Mouse (Mus musculus) C3H10T1/2 (cell line): Measurements from ENCODE around the gene Rps3a1. TPM values are rescaled to one million over a fixed set of nuclear protein-coding genes. Genes with fewer than 3 reads are reported as not detected.

Experiments used
- polyA plus RNA-seq, 2 experiments: library from polyadenylated mRNA; unstranded; fragments of >200 nt; fragmentation: generic; extraction: Trizol; gene quantifications; one replicate each; pipeline ENCODE4 v1.2.1; 2012; ENCODE audit warnings: missing spikeins in 2 of 2

Rps3a1 gene
- 100 to 1,000 TPM; 230 to 386 TPM for polyA plus RNA-seq

GRCm38 (mm10) chr3:86142263-86142933 is at the start of gene Rps3a1:
Rps3a1 (minus strand) TSS chr3:86142702.

Other genes with a start within 250 kb of the Rps3a1 start
- 10 to 100 TPM in 1 of 2 experiments, 1 to 10 TPM in 1; 1.2 to 21.5 TPM for gene Sh3d19, start 171.6 kb downstream of the Rps3a1 start, polyA plus RNA-seq
- under 1 TPM in 1 of 2 experiments, not detected in 1; 0.08 TPM for gene Prss48, start 140.2 kb downstream of the Rps3a1 start, polyA plus RNA-seq
- 1 to 10 TPM in 1 of 2 experiments, under 1 TPM in 1; 0.19 to 3.6 TPM for gene Lrba, start 82.0 kb upstream of the Rps3a1 start, polyA plus RNA-seq